Mouse (Mus musculus): ENCODE data around the gene Kng1. TPM values are rescaled to one million over a fixed set of nuclear protein-coding genes. Genes with fewer than 3 reads are reported as not detected.

Kng1 gene
- polyA plus RNA-seq, 1 experiment from 2014 or later = 6.6 TPM

GRCm38 (mm10) chr16:23108943-23109342 is 51.3 kb downstream of the Kng1 start:
- H3K27ac ChIP-seq = peak overlapping the region; percentile 32
- 2% methylated on average over 5 of the region's 5 CpGs for WGBS
- no peaks in the 10 kb centered on the region for H3K9me3 ChIP-seq
- peak overlapping the region; percentile 67 for H3K4me2 ChIP-seq (replicated peaks)
- H3K27me3 ChIP-seq (replicated peaks) = no peaks in the 10 kb centered on the region
- peak overlapping the region; percentile 99 for H3K9ac ChIP-seq
- H3K4me1 ChIP-seq (replicated peaks) = peaks cover 8% of the 10 kb centered on the region; the same call in 1 of the 2 replicates
- peaks cover 22% of the 10 kb centered on the region; the same call in 1 of the 2 replicates for H3K36me3 ChIP-seq
- ATAC-seq = no peak
- peak overlapping the region; percentile 87 for H3K4me3 ChIP-seq (replicated peaks)

GRCm38 (mm10) chr16:23109350-23110280 is 52.0 kb downstream of the Kng1 start:
- Histone ChIP-seq H3K9ac (peak overlapping the region; percentile 99), H3K27me3 (replicated peaks) (no peaks in the 10 kb centered on the region), H3K36me3 (peaks cover 22% of the 10 kb centered on the region), H3K4me2 (replicated peaks) (peak overlapping the region; percentile 67), H3K9me3 (no peaks in the 10 kb centered on the region), H3K4me3 (replicated peaks) (peak overlapping the region; percentile 87), H3K27ac (peak overlapping the region; percentile 32; the same call in 1 of the 2 replicates), H3K4me1 (replicated peaks) (peaks cover 8% of the 10 kb centered on the region; the same call in 1 of the 2 replicates)
- whole genome bisulfite sequencing = 40% methylated on average over 5 of the region's 5 CpGs
- ATAC-seq = no peak

GRCm38 (mm10) chr16:23112348-23112747 is 54.7 kb downstream of the Kng1 start:
- H3K4me3 ChIP-seq (replicated peaks) = no peak overlapping the region
- no peaks in the 10 kb centered on the region for H3K27me3 ChIP-seq (replicated peaks)
- H3K27ac ChIP-seq = no peak overlapping the region
- no peaks in the 10 kb centered on the region for H3K9me3 ChIP-seq
- H3K4me1 ChIP-seq (replicated peaks) = peaks cover 8% of the 10 kb centered on the region; the same call in 1 of the 2 replicates
- H3K9ac ChIP-seq = no peak overlapping the region
- WGBS = 73% methylated on average over 12 of the region's 12 CpGs
- peaks cover 22% of the 10 kb centered on the region for H3K36me3 ChIP-seq
- H3K4me2 ChIP-seq (replicated peaks) = 0 out of 2 replicates have a peak overlapping the region, but pooled peaks have one; percentile 31
- ATAC-seq = no peak

GRCm38 (mm10) chr16:23112861-23113435 is 55.3 kb downstream of the Kng1 start:
- Histone ChIP-seq H3K4me1 (replicated peaks) (peaks cover 8% of the 10 kb centered on the region; the same call in 1 of the 2 replicates), H3K27me3 (replicated peaks) (no peaks in the 10 kb centered on the region), H3K4me2 (replicated peaks) (no peak overlapping the region), H3K36me3 (peaks cover 22% of the 10 kb centered on the region), H3K9me3 (no peaks in the 10 kb centered on the region), H3K27ac (no peak overlapping the region), H3K9ac (no peak overlapping the region), H3K4me3 (replicated peaks) (no peak overlapping the region)
- 51% methylated on average over 9 of the region's 9 CpGs for WGBS
- ATAC-seq = no peak

DNA sequence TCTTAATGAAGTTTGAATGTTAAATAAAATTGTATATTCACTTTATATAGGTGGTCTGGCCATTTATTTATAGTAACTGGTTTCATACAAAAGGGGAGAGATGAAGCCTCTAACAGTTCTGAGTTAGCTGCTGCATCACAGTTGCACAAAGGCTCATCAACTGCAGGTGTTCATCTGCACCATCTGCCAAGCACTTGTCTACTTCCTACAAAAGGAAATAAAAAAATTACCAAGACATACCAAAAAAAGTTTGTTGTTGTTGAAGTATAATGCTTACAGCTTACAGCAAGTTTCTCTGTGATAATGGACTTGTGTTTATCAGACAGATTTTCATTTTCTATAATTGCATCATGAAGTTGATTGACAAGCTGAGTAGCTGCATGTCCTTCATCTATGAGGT is 56.2 kb downstream of the Kng1 start:
- Histone ChIP-seq H3K27me3 (replicated peaks) (no peaks in the 10 kb centered on the region), H3K4me1 (replicated peaks) (peaks cover 8% of the 10 kb centered on the region; the same call in 1 of the 2 replicates), H3K36me3 (peaks cover 20% of the 10 kb centered on the region), H3K4me2 (replicated peaks) (no peak overlapping the region), H3K4me3 (replicated peaks) (no peak overlapping the region), H3K9ac (no peak overlapping the region), H3K9me3 (no peaks in the 10 kb centered on the region), H3K27ac (no peak overlapping the region)
- ATAC-seq = peak; percentile 31; the same call in 1 of the 2 replicates

- Histone ChIP-seq H3K9me3 (no peaks in the 10 kb centered on the region), H3K4me1 (replicated peaks) (peaks cover 6% of the 10 kb centered on the region; the same call in 1 of the 2 replicates), H3K36me3 (peaks cover 17% of the 10 kb centered on the region), H3K27ac (no peak overlapping the region), H3K4me2 (replicated peaks) (no peak overlapping the region), H3K27me3 (replicated peaks) (no peaks in the 10 kb centered on the region), H3K4me3 (replicated peaks) (no peak overlapping the region), H3K9ac (no peak overlapping the region)
- 60% methylated on average over 5 of the region's 5 CpGs for WGBS
- ATAC-seq = peak; percentile 31; the same call in 1 of the 2 replicates
These were observed 56.9 kb downstream of the Kng1 start for GRCm38 (mm10) chr16:23114339-23115171.

DNA sequence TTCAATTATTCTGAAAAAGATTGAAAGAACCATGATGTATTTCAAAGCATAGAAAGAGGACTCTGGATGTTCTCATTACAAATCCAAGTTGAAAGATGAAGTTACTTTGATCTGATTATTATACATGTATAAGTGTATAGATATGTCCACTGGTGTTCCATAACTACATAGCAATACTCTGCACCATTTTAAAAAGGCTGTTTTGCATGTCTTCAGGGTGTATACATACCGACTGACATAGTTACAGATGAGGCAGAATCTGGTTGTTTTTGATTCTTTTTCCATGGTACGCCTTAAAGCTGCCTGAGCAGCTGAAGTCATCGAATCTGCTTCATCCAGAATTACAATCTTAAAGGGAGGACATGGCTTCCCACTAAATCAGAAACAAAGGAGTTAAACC is 57.8 kb downstream of the Kng1 start:
- Histone ChIP-seq H3K9me3 (no peaks in the 10 kb centered on the region), H3K27me3 (replicated peaks) (no peaks in the 10 kb centered on the region), H3K27ac (no peak overlapping the region), H3K4me1 (replicated peaks) (peaks cover 5% of the 10 kb centered on the region; the same call in 1 of the 2 replicates), H3K4me3 (replicated peaks) (no peak overlapping the region), H3K36me3 (peaks cover 19% of the 10 kb centered on the region), H3K9ac (no peak overlapping the region), H3K4me2 (replicated peaks) (no peak overlapping the region)
- 72% methylated on average over 3 of the region's 3 CpGs for WGBS
- ATAC-seq = no peak

GRCm38 (mm10) chr16:23117173-23117572 is 59.5 kb downstream of the Kng1 start:
- no peak overlapping the region for H3K4me2 ChIP-seq (replicated peaks)
- no peaks in the 10 kb centered on the region for H3K4me1 ChIP-seq (replicated peaks)
- no peak overlapping the region for H3K27ac ChIP-seq
- H3K9me3 ChIP-seq = no peaks in the 10 kb centered on the region
- H3K36me3 ChIP-seq = peaks cover 15% of the 10 kb centered on the region
- 49% methylated on average over 4 of the region's 4 CpGs for WGBS
- no peaks in the 10 kb centered on the region for H3K27me3 ChIP-seq (replicated peaks)
- H3K9ac ChIP-seq = no peak overlapping the region
- no peak for ATAC-seq
- H3K4me3 ChIP-seq (replicated peaks) = no peak overlapping the region

- no peak overlapping the region for H3K27ac ChIP-seq
- H3K9ac ChIP-seq = no peak overlapping the region
- H3K27me3 ChIP-seq (replicated peaks) = no peaks in the 10 kb centered on the region
- H3K4me2 ChIP-seq (replicated peaks) = no peak overlapping the region
- H3K4me3 ChIP-seq (replicated peaks) = no peak overlapping the region
- peaks cover 12% of the 10 kb centered on the region for H3K36me3 ChIP-seq
- ATAC-seq = no peak
- 92% methylated on average over 3 of the region's 3 CpGs for WGBS
- no peaks in the 10 kb centered on the region; the same call in 1 of the 2 replicates for H3K4me1 ChIP-seq (replicated peaks)
- H3K9me3 ChIP-seq = no peaks in the 10 kb centered on the region
These were observed 64.8 kb downstream of the Kng1 start for GRCm38 (mm10) chr16:23122446-23122845.

- peaks cover 12% of the 10 kb centered on the region for H3K36me3 ChIP-seq
- WGBS = 91% methylated on average over 4 of the region's 4 CpGs
- H3K27me3 ChIP-seq (replicated peaks) = no peaks in the 10 kb centered on the region
- no peak for ATAC-seq
- no peaks in the 10 kb centered on the region; the same call in 1 of the 2 replicates for H3K4me1 ChIP-seq (replicated peaks)
- H3K9ac ChIP-seq = no peak overlapping the region
- no peak overlapping the region for H3K27ac ChIP-seq
- H3K4me3 ChIP-seq (replicated peaks) = no peak overlapping the region
- H3K9me3 ChIP-seq = no peaks in the 10 kb centered on the region
- H3K4me2 ChIP-seq (replicated peaks) = no peak overlapping the region
These were observed 65.4 kb downstream of the Kng1 start for GRCm38 (mm10) chr16:23123104-23123503.

DNA sequence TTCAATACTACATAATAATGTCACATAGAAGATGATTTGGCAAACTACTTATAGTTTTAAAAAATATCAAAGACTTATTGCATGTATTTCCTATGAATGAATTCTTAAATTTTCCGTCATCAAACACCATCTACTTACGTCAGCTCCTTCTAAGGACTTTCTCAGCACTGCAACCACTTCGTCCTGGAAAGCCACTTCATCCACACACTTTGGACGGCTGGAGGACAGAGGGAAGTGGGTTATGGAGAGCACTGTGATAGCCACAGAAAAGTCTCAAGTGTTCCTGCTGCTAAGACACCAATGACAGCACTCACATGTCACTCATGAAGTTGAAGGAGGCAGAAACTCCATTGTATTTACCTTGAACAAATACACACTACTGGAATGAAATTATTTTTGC is 66.7 kb downstream of the Kng1 start:
- no peak overlapping the region for H3K27ac ChIP-seq
- 89% methylated on average over 4 of the region's 4 CpGs for WGBS
- H3K4me3 ChIP-seq (replicated peaks) = no peak overlapping the region
- H3K4me1 ChIP-seq (replicated peaks) = peaks cover 4% of the 10 kb centered on the region; the same call in 1 of the 2 replicates
- no peaks in the 10 kb centered on the region for H3K27me3 ChIP-seq (replicated peaks)
- H3K36me3 ChIP-seq = peaks cover 12% of the 10 kb centered on the region
- no peak for ATAC-seq
- no peak overlapping the region for H3K4me2 ChIP-seq (replicated peaks)
- no peaks in the 10 kb centered on the region for H3K9me3 ChIP-seq
- no peak overlapping the region for H3K9ac ChIP-seq

GRCm38 (mm10) chr16:23127311-23127672 is 69.6 kb downstream of the Kng1 start:
- Histone ChIP-seq H3K4me1 (replicated peaks) (peaks cover 4% of the 10 kb centered on the region; the same call in 1 of the 2 replicates), H3K27ac (peak overlapping the region; percentile 99), H3K27me3 (replicated peaks) (no peaks in the 10 kb centered on the region), H3K9ac (peak overlapping the region; percentile 94), H3K9me3 (no peaks in the 10 kb centered on the region), H3K36me3 (peaks cover 6% of the 10 kb centered on the region; the same call in 1 of the 2 replicates), H3K4me3 (replicated peaks) (peak overlapping the region; percentile 86), H3K4me2 (replicated peaks) (peak overlapping the region; percentile 71)
- peak; percentile 34 for ATAC-seq
- 0% methylated on average over 4 of the region's 4 CpGs for WGBS
